Mouse (Mus musculus): ENCODE data around the gene Oas2. TPM values are rescaled to one million over a fixed set of nuclear protein-coding genes. Genes with fewer than 3 reads are reported as not detected.

Oas2 gene
- polyA plus RNA-seq, 1 experiment from 2014 or later, result not detected

DNA sequence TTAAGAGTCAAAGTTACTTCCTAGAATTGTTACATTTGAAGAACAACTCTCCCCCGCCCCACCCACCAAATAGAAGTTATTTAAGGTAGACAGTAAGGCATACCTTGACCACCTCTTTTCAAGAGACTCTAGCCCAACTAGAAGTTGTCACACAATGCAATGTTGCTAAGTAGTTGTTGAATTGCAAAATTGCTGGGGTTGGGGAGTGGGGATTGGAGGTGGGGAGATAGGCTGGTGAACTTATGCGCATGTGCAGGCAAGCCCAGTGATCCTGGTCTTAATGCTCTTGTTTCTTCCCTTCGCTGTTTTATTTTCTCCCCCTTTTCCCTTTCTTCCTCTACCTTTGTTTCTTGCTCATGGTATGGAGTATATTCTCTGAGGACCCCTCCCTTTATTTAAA is 16.0 kb downstream of the Oas2 start:
- CTCF ChIA-PET, result no interaction called here
- no peak for ATAC-seq
- no peak for TF ChIP-seq CTCF (IDR thresholded peaks at IDR 0.05)
- H3K27me3 ChIP-seq, result no peaks in the 10 kb centered on the region
- no peak for DNase-seq (ENCODE audit: low read depth, low spot score)
- in situ Hi-C loops (cut with MboI; ENCODE audit: low pct_unique_long_range_greater_than_20kb), result no loop called here
- POLR2A ChIA-PET, result no interaction called here

DNA sequence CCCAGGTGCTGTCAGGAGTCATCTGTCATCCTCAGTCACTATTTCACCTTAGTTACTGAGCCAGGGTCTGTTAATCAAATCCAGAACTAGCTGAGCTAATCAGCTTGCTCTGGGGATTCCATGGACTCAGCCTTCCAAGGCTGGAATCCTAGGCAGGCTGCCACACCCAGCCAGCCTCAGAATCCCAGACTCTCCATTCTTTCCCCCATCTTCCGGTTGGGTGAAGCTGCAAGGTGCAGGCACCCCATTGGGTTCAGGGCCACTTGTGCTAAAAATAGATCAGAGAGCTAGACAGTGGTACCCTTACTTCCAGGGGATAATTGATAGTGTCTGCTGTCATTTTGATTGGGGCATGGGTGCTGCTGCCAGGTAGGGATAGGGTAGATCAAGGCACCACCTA is 16.9 kb downstream of the Oas2 start:
- H3K27me3 ChIP-seq, result no peaks in the 10 kb centered on the region
- ChIA-PET POLR2A (no interaction called here), CTCF (no interaction called here)
- no peak for TF ChIP-seq CTCF (IDR thresholded peaks at IDR 0.05)
- ATAC-seq (no peak), DNase-seq (ENCODE audit: low read depth, low spot score) (no peak)
- in situ Hi-C loops (cut with MboI; ENCODE audit: low pct_unique_long_range_greater_than_20kb), result no loop called here

GRCm38 (mm10) chr5:120729319-120729718 is 20.3 kb downstream of the Oas2 start:
- ChIA-PET CTCF (no interaction called here), POLR2A (interaction anchor here (0.6 kb wide), 1 partner anchor 94 kb away, joined by 3 read pairs; no protein-coding TSS in a partner anchor)
- TF ChIP-seq CTCF (IDR thresholded peaks at IDR 0.05), result no peak
- DNase-seq (ENCODE audit: low read depth, low spot score), result no peak
- ATAC-seq, result no peak
- in situ Hi-C loops (cut with MboI; ENCODE audit: low pct_unique_long_range_greater_than_20kb), result no loop called here
- H3K27me3 ChIP-seq, result no peaks in the 10 kb centered on the region

DNA sequence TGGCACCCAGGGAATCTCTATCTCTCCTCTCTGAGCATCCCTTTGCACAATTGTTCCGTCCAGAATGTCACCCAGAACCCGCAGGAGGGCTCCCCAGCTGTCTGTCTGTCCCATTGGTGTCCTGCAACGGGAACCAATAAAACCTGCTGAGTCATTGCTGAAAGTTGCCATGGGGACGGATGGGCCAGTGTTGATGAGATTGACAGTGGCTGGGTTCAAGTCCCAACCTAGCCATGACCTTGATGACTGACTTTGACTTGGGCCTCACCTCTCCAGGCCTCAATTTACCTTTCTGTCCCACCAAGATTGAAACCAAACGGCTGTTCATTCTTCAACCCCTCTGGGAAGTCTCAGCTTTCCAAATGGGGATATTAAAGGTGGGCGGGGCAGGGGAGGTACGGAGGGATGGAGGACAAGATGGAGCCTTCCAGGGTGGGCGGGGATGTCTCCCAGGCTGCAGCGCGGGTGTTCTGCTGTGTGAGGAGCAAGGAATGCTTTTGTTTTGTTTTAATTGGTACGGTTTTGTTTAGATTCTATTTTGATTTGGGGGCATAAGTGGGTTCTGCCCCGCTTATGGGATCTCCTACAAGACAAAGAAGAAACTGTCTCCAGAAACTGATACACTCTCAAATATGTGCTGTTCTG is 23.7 kb downstream of the Oas2 start:
- POLR2A ChIA-PET, result no interaction called here
- in situ Hi-C loops (cut with MboI; ENCODE audit: low pct_unique_long_range_greater_than_20kb), result no loop called here
- H3K27me3 ChIP-seq, result no peaks in the 10 kb centered on the region
- no peak for TF ChIP-seq CTCF (IDR thresholded peaks at IDR 0.05)
- no peak for ATAC-seq
- CTCF ChIA-PET, result no interaction called here
- DNase-seq (ENCODE audit: low read depth, low spot score), result no peak

DNA sequence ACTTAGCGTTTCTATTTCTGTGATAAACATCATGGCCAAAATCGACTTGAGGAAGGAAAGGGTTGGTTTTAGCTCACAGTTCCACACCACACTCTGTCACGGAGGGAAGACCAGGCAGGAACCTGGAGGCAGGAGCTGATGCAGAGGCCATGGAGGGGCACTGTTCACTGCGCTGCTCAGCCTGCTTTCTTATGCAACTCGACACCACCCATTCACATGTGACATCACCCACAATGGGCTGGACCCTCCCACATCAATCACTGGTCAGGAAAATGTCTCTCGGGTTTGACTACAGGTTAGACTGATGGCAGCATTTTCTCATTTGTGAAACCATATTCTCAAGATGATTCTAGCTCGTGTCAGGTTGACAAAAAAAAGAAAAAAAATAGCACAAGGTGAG is 28.6 kb downstream of the Oas2 start:
- in situ Hi-C loops (cut with MboI; ENCODE audit: low pct_unique_long_range_greater_than_20kb), result no loop called here
- TF ChIP-seq CTCF (IDR thresholded peaks at IDR 0.05), result no peak
- CTCF ChIA-PET, result no interaction called here
- no peak for DNase-seq (ENCODE audit: low read depth, low spot score)
- ATAC-seq, result no peak
- no peaks in the 10 kb centered on the region for H3K27me3 ChIP-seq
- POLR2A ChIA-PET, result no interaction called here

GRCm38 (mm10) chr5:120718600-120719378 is 30.9 kb downstream of the Oas2 start:
- no peak for TF ChIP-seq CTCF (IDR thresholded peaks at IDR 0.05)
- no peak for DNase-seq (ENCODE audit: low read depth, low spot score)
- H3K27me3 ChIP-seq, result no peaks in the 10 kb centered on the region
- ATAC-seq, result no peak
- ChIA-PET CTCF (no interaction called here), POLR2A (no interaction called here)
- in situ Hi-C loops (cut with MboI; ENCODE audit: low pct_unique_long_range_greater_than_20kb), result no loop called here

DNA sequence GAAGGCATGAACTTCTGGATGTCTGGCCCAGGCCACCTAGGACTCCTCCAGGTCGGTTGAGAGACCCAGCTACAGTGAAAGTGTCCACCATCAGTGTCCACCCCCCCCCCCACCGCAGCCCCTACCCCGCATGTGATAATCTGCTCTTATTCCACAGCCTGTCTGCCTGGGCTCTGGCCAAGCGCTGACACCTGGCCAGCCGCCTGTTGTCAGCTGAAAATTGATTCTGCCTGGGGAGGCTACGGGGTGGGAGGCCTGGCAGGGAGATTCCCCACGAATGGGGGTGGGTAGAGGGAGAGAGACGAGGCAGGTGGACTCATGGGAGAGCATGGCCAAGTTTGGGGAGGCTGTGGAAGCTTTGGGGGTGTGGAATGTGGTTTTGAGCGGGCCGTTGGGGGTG is 32.5 kb downstream of the Oas2 start:
- no peak for DNase-seq (ENCODE audit: low read depth, low spot score)
- ChIA-PET POLR2A (no interaction called here), CTCF (interaction anchor here (1.0 kb wide), 1 partner anchor 21 kb away, joined by 3 read pairs; no protein-coding TSS in a partner anchor)
- no peak for ATAC-seq
- no peaks in the 10 kb centered on the region for H3K27me3 ChIP-seq
- in situ Hi-C loops (cut with MboI; ENCODE audit: low pct_unique_long_range_greater_than_20kb), result no loop called here
- no peak for TF ChIP-seq CTCF (IDR thresholded peaks at IDR 0.05)

DNA sequence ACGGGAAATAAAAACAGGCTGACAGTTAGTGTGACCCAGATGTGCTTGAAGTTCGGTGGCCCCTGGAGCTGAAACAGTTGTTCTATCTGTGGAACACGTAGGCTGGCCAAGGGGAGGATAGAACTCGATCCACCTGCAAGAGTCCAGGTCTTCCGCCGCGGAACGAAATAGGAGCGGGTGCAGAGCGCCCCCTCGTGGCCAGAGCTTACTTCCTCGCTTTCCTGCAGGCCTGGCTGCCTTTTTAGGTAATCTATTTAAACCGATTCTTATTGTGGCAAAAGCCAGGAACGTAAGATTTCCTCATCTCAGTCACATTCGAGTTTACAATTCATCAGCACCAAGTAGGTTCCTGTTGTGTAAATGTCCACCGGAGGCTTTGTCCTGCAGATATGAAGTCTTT is 35.3 kb downstream of the Oas2 start:
- ATAC-seq, result no peak
- peaks cover 22% of the 10 kb centered on the region for H3K27me3 ChIP-seq
- POLR2A ChIA-PET, result no interaction called here
- in situ Hi-C loops (cut with MboI; ENCODE audit: low pct_unique_long_range_greater_than_20kb), result no loop called here
- TF ChIP-seq CTCF (IDR thresholded peaks at IDR 0.05), result no peak
- CTCF ChIA-PET, result interaction anchor here (0.9 to 1.5 kb wide), 6 partner anchors 9 to 96 kb away, joined by 3 to 6 read pairs (median 4); no protein-coding TSS in a partner anchor
- DNase-seq (ENCODE audit: low read depth, low spot score), result no peak

DNA sequence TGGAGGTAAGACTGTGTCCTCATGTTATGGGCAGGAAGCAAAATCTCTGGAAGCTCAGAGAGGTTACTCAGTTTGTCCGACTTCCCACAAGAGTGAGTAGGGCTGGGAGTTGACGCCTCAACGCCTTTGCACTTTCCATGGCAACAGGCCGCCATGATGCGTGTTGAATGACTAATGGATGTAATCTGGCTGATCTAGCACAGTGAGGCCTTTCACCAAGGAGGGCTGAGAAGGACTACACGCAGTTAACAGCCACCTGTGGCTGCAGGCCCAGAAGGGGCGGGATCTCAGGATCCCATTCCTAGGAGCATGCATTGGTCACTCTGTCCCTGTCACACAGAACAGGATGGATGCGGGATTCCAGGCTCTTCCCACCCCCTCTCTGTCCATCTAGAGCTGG is 36.9 kb downstream of the Oas2 start:
- CTCF ChIA-PET, result no interaction called here
- in situ Hi-C loops (cut with MboI; ENCODE audit: low pct_unique_long_range_greater_than_20kb), result no loop called here
- no peak for TF ChIP-seq CTCF (IDR thresholded peaks at IDR 0.05)
- ATAC-seq (no peak), DNase-seq (ENCODE audit: low read depth, low spot score) (no peak)
- peaks cover 22% of the 10 kb centered on the region for H3K27me3 ChIP-seq
- POLR2A ChIA-PET, result no interaction called here

DNA sequence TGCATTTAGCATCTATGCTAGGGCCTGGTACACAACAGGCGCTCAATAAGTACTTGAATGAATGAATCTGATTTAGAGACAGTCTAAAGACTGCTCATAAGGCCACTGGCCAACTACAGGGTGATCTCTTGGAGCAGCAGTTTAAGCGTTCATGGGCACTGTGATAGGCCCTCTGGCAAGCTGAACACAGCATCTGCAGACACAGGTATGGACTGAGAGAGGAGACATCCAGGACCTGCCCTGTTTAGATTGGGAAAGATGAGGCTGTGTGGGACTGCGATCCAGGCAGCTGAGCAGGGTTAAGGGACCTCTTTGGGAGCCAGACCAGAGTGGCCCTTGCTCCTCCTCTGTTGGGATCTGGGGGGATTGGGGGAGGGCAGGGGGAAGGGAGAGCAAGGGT is 37.8 kb downstream of the Oas2 start, which contains the start of gene Dtx1:
Gene Dtx1, minus strand, starts transcription at position 101 of the 400 bp plus-strand sequence.
- peaks cover 22% of the 10 kb centered on the region for H3K27me3 ChIP-seq
- in situ Hi-C loops (cut with MboI; ENCODE audit: low pct_unique_long_range_greater_than_20kb), result no loop called here
- DNase-seq (ENCODE audit: low read depth, low spot score) (no peak), ATAC-seq (no peak)
- no peak for TF ChIP-seq CTCF (IDR thresholded peaks at IDR 0.05)
- CTCF ChIA-PET, result no interaction called here
- POLR2A ChIA-PET, result no interaction called here

DNA sequence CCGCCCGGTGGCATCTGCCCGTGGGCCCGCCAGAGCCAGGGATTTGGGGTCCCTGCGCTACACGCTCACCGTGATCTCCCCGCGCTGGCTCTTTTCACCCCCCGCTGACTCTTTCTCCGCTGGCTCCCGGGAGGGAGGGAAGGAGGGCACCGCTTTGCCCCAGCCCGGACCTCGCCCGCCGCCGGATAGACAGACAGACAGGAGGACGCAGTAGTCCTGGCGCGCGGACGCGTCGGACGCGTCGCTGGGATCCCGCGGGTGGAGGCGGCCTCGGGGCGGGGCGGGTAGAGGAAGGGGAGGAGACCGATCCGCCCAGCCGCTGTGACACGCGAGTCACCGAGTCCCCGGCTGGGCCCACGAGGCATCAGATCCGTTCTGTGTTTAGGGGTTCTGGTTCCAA is 38.2 kb downstream of the Oas2 start:
- in situ Hi-C loops (cut with MboI; ENCODE audit: low pct_unique_long_range_greater_than_20kb), result no loop called here
- no peak for DNase-seq (ENCODE audit: low read depth, low spot score)
- no peak for TF ChIP-seq CTCF (IDR thresholded peaks at IDR 0.05)
- ATAC-seq, result no peak
- ChIA-PET POLR2A (no interaction called here), CTCF (no interaction called here)
- peaks cover 22% of the 10 kb centered on the region for H3K27me3 ChIP-seq
